Mouse (Mus musculus) lung, adult 2 months (tissue): ENCODE results near the gene Rnf208.

ENCODE experiments used
- CTCF ChIP-seq: fragments of 200-500 bp; IDR thresholded peaks from 2 replicates; pipeline ENCODE4 v1.5.1; 2011; ENCODE audit warnings: mild to moderate bottlenecking, low read length, control low read depth; ENCODE audit not compliant: insufficient read depth
- POLR2A ChIP-seq: fragments of 200-500 bp; IDR thresholded peaks from 2 replicates; pipeline ENCODE4 v1.6.1; 2011; ENCODE audit warnings: low read depth, mild to moderate bottlenecking, control low read depth, low read length, borderline replicate concordance; ENCODE audit errors: extremely low read depth

GRCm38 (mm10) chr2:25262291-25262767, 20.3 kb downstream of the Rnf208 start, which contains the start of gene Tprn:
- TF ChIP-seq CTCF = no peak
- peak; percentile 28; the same call in 1 of the 2 replicates for TF ChIP-seq POLR2A
